Mouse (Mus musculus) CH12.LX (cell line): Measurements from ENCODE around the gene Arhgef28. TPM values are rescaled to one million over a fixed set of nuclear protein-coding genes. Genes with fewer than 3 reads are reported as not detected.
A peak's percentile ranks its signal among the peaks of the same experiment; 100 is the strongest.

Experiments
- DNase-seq: peaks from one replicate; pipeline ENCODE4 v3.0.0-alpha.2; 2013; ENCODE audit errors: extremely low read depth
- H3K27ac ChIP-seq: 2 replicates; pipeline ENCODE4 v1.5.1; 2012; ENCODE audit warnings: low read depth, mild to moderate bottlenecking, control low read depth, moderate library complexity; ENCODE audit not compliant: insufficient read depth
- H3K27me3 ChIP-seq: replicated peaks from 2 replicates; pipeline ENCODE3; 2012; ENCODE audit warnings: inconsistent platforms
- H3K36me3 ChIP-seq, 2 experiments: replicated peaks in 1 of 2; 2 replicates each; pipeline versions ENCODE3 to v1.6.1; 2012; ENCODE audit warnings: inconsistent platforms in 1 of 2, low read length in 1 of 2, mild to moderate bottlenecking in 1 of 2, mixed read lengths in 1 of 2, moderate library complexity in 1 of 2; ENCODE audit not compliant: control insufficient read depth in 1 of 2, insufficient read depth in 1 of 2
- H3K4me1 ChIP-seq, 2 experiments: 2 replicates each; pipeline ENCODE4 v1.6.1; 2012; ENCODE audit warnings: inconsistent platforms in 1 of 2, moderate library complexity in 1 of 2; ENCODE audit not compliant: insufficient read depth in 2 of 2, control insufficient read depth in 1 of 2
- H3K4me2 ChIP-seq: 2 replicates; pipeline ENCODE4 v1.6.1; 2012; ENCODE audit warnings: low read depth, mild to moderate bottlenecking, control low read depth; ENCODE audit not compliant: poor library complexity, insufficient read depth, severe bottlenecking
- H3K4me3 ChIP-seq, 3 experiments: fragments of 150-350 bp in 1 of 3; sonication (generic) in 1 of 3; replicated peaks in 1 of 3; 2 replicates each; pipeline versions ENCODE3 to v1.5.1; 2011 to 2012; ENCODE audit warnings: low read depth in 2 of 3, low read length in 2 of 3, mild to moderate bottlenecking in 2 of 3, moderate library complexity in 2 of 3, control low read depth in 1 of 3, improper control_type of control experiment in 1 of 3, inconsistent platforms in 1 of 3, mixed read lengths in 1 of 3; ENCODE audit not compliant: poor library complexity in 1 of 3
- H3K79me2 ChIP-seq: replicated peaks from 2 replicates; pipeline ENCODE4 v1.6.1; 2012; ENCODE audit warnings: mild to moderate bottlenecking, moderate library complexity; ENCODE audit not compliant: control insufficient read depth, poor library complexity, insufficient read depth, severe bottlenecking; ENCODE audit errors: extremely low read depth
- H3K9ac ChIP-seq: 2 replicates; pipeline ENCODE4 v1.6.1; 2012; ENCODE audit warnings: low read depth, mild to moderate bottlenecking, control low read depth, moderate library complexity; ENCODE audit not compliant: insufficient read depth
- H3K9me3 ChIP-seq: replicated peaks from 2 replicates; pipeline ENCODE3; 2012; ENCODE audit warnings: low read length, inconsistent platforms, mixed read lengths
- BHLHE40 ChIP-seq: IDR thresholded peaks from 2 replicates; pipeline ENCODE4 v1.6.1; 2011; ENCODE audit warnings: mild to moderate bottlenecking, low read depth, low read length, improper control_type of control experiment
- CHD1 ChIP-seq: IDR thresholded peaks from 2 replicates; pipeline ENCODE4 v1.6.1; 2012; ENCODE audit warnings: low read depth, low read length, improper control_type of control experiment, inconsistent platforms
- CTCF ChIP-seq, 2 experiments: IDR thresholded peaks in 1 of 2; conservative IDR thresholded peaks in 1 of 2; 2 replicates each; pipeline ENCODE4 v1.5.1; 2011 to 2012; ENCODE audit warnings: low read depth in 2 of 2, low read length in 2 of 2, improper control_type of control experiment in 1 of 2, inconsistent platforms in 1 of 2, mild to moderate bottlenecking in 1 of 2, moderate library complexity in 1 of 2
- ELF1 ChIP-seq: IDR thresholded peaks from 2 replicates; pipeline ENCODE4 v1.6.1; 2014; ENCODE audit warnings: low read depth, mild to moderate bottlenecking, inconsistent platforms, low read length, improper control_type of control experiment
- ETS1 ChIP-seq: conservative IDR thresholded peaks from 2 replicates; pipeline ENCODE4 v1.6.1; 2012; ENCODE audit warnings: low read depth, mild to moderate bottlenecking, inconsistent platforms, low read length, improper control_type of control experiment, moderate library complexity
- HCFC1 ChIP-seq: IDR thresholded peaks from 2 replicates; pipeline ENCODE4 v1.6.1; 2012; ENCODE audit warnings: low read depth, mild to moderate bottlenecking, inconsistent platforms, low read length, improper control_type of control experiment
- IRF4 ChIP-seq: IDR thresholded peaks from 2 replicates; pipeline ENCODE4 v1.6.1; 2014; ENCODE audit warnings: low read depth, mild to moderate bottlenecking, inconsistent platforms, low read length, improper control_type of control experiment
- JUN ChIP-seq: IDR thresholded peaks from 2 replicates; pipeline ENCODE4 v1.6.1; 2011; ENCODE audit warnings: low read depth, mild to moderate bottlenecking, low read length, improper control_type of control experiment, moderate library complexity; ENCODE audit not compliant: insufficient read depth
- JUND ChIP-seq: conservative IDR thresholded peaks from 2 replicates; pipeline ENCODE4 v1.6.1; 2011; ENCODE audit warnings: low read depth, low read length, improper control_type of control experiment
- MAZ ChIP-seq: IDR thresholded peaks from 2 replicates; pipeline ENCODE4 v1.6.1; 2012; ENCODE audit warnings: low read depth, mild to moderate bottlenecking, inconsistent platforms, low read length, improper control_type of control experiment, moderate library complexity
- MXI1 ChIP-seq: IDR thresholded peaks from 2 replicates; pipeline ENCODE4 v1.6.1; 2011; ENCODE audit warnings: mild to moderate bottlenecking, low read depth, low read length, improper control_type of control experiment
- NELFE ChIP-seq: IDR thresholded peaks from 2 replicates; pipeline ENCODE4 v1.6.1; 2011; ENCODE audit warnings: low read depth, low read length, improper control_type of control experiment
- PAX5 ChIP-seq: IDR thresholded peaks from 2 replicates; pipeline ENCODE4 v1.6.1; 2012; ENCODE audit warnings: low read length, inconsistent platforms, mixed read lengths
- POLR2AphosphoS2 ChIP-seq: IDR thresholded peaks from 2 replicates; pipeline ENCODE4 v1.6.1; 2011; ENCODE audit warnings: low read depth, low read length, improper control_type of control experiment
- RCOR1 ChIP-seq: conservative IDR thresholded peaks from 2 replicates; pipeline ENCODE4 v1.6.1; 2012; ENCODE audit warnings: low read depth, mild to moderate bottlenecking, inconsistent platforms, low read length, improper control_type of control experiment
- ZC3H11A ChIP-seq: IDR thresholded peaks from 2 replicates; pipeline ENCODE4 v1.6.1; 2012; ENCODE audit warnings: low read depth, mild to moderate bottlenecking, inconsistent platforms, low read length, improper control_type of control experiment
- ZKSCAN1 ChIP-seq: IDR thresholded peaks from 2 replicates; pipeline ENCODE4 v1.6.1; 2012; ENCODE audit warnings: low read depth, inconsistent platforms, low read length, improper control_type of control experiment, borderline replicate concordance
- ZNF384 ChIP-seq: IDR thresholded peaks from 2 replicates; pipeline ENCODE4 v1.6.1; 2012; ENCODE audit warnings: low read depth, low read length, improper control_type of control experiment, inconsistent platforms
- dilution Hi-C: fragments of 300-500 bp; cut with MboI; formaldehyde crosslinking; loops from 2 replicates; pipeline ENCODE4 v1.14.3; 2020; ENCODE audit warnings: low sequenced_read_pairs; ENCODE audit not compliant: extremely low pct_unique_long_range_greater_than_20kb, extremely low pct_ligation_motif_present
- in situ Hi-C: fragments of 300-500 bp; cut with MboI; formaldehyde crosslinking; loops from 3 replicates; pipeline ENCODE4 v1.14.3; 2019; ENCODE audit warnings: low sequenced_read_pairs, low pct_ligation_motif_present, low pct_unique_long_range_greater_than_20kb, mixed read lengths
- polyA plus RNA-seq: library from polyadenylated mRNA; unstranded; fragments of >175 nt; gene quantifications from 2 replicates; pipeline ENCODE4 v1.2.1, GENCODE M21; 2012; ENCODE audit warnings: low read depth; ENCODE audit not compliant: insufficient read length
- total RNA-seq, 2 experiments: library from RNA; depleted of rRNA; stranded (reverse); fragments of 300-350 nt in 1 of 2; fragments of >200 nt in 1 of 2; gene quantifications; 2 replicates each; pipeline ENCODE4 v1.2.3; 2012 to 2014

Arhgef28 gene
- total and polyA plus RNA-seq, 3 experiments, result 0.07 to 0.24 (median 0.08) TPM

DNA sequence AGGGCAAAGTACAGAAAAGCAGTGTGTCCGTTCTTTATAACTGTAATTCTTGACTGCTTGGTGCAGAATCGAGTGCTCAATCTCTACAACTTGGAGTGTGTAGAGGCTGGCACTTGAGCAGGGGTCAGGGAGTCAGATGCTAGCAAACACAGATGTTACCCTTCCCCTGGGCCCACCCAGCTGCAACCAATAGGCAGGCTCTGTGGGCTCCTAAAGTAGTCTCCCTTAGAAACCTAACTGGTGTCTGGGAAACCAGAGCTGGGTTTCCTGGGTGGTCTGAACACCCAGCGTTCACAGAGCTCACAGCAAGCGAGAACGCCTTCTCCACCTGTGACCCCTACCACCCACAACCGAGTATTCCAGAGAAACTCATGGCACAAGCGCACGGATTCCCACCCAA is 1.1 kb downstream of the Arhgef28 start:
- in situ Hi-C loops (no loop called here), dilution Hi-C loops (no loop called here)
- Histone ChIP-seq H3K4me2 (peak overlapping the region; percentile 99; the same call in 1 of the 2 replicates), H3K79me2 (no peaks in the 10 kb centered on the region), H3K36me3 (no peaks in the 10 kb centered on the region), H3K9me3 (peaks cover 3% of the 10 kb centered on the region), H3K27me3 (peaks cover 33% of the 10 kb centered on the region), H3K9ac (no peak overlapping the region), H3K27ac (no peak overlapping the region), H3K4me1 (peaks cover 0 to 18% of the 10 kb centered on the region in 2 experiments; a peak in 3 of 4 replicates), H3K4me3 (no peak overlapping the region)
- TF ChIP-seq ZKSCAN1 (no peak), BHLHE40 (no peak), MXI1 (no peak), ETS1 (no peak), ZC3H11A (no peak), JUN (no peak), RCOR1 (no peak), CTCF (conservative IDR thresholded peaks at IDR 0.05 in 1 of 2, IDR thresholded peaks at IDR 0.05 in 1 of 2; ENCODE audit: low read depth in 2 of 2, low read length in 2 of 2) (no peak), MAZ (no peak), NELFE (no peak), IRF4 (no peak), PAX5 (no peak), ZNF384 (no peak), ELF1 (no peak), POLR2AphosphoS2 (no peak), HCFC1 (no peak), JUND (no peak)
- no peak for DNase-seq

DNA sequence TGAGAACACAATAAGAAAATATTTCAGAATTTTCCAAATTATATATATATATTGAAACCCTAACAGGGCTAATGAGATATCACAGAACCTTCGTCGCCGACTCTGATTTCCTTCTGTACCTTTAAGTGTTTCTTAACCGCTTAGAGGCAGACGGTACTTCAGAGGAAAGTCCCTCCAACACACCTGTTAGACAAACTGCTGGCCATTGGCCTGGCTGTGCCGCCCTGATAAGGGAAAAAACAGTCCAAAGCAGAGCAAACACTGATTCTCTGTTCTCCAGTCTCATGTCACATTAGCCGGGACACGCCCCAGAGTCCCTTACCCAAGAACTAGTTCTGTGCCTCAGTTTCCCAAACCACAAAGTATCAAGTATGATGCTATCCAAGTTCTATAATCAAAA is 1.9 kb downstream of the Arhgef28 start:
- Histone ChIP-seq H3K27me3 (peaks cover 33% of the 10 kb centered on the region), H3K27ac (no peak overlapping the region), H3K36me3 (no peaks in the 10 kb centered on the region), H3K4me2 (no peak overlapping the region), H3K9ac (no peak overlapping the region), H3K4me1 (peaks cover 0 to 18% of the 10 kb centered on the region in 2 experiments; a peak in 3 of 4 replicates), H3K79me2 (no peaks in the 10 kb centered on the region), H3K4me3 (no peak overlapping the region), H3K9me3 (peaks cover 3% of the 10 kb centered on the region)
- TF ChIP-seq POLR2AphosphoS2 (no peak), JUN (no peak), CHD1 (no peak)
- in situ Hi-C loops, result no loop called here
- dilution Hi-C loops, result no loop called here
- no peak for DNase-seq
